Mouse (Mus musculus): ENCODE measurements around the gene Gstcd. TPM values are rescaled to one million over a fixed set of nuclear protein-coding genes. Genes with fewer than 3 reads are reported as not detected.

Gstcd gene
- polyA plus RNA-seq, 1 experiment from 2014 or later = 10.5 TPM

DNA sequence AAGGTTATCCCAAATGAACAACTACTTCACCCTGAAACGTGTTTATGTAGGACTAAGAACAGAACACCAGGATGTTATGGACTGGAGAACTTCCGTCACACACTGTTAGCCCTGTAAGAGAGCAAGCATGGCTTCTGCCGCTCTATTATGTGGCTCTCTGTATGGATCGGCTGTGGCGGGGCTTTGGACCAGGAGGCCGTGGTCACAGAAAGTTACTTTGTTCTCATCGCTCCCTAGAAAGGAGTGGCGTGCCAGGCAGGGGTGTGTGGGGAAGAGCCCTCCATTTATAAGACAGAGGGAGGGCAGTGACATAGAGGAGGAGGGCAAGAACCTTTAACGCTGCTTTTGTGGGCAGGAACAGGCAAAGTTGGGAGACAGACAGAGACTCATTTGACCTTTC is 95.5 kb downstream of the Gstcd start:
- Histone ChIP-seq H3K4me3 (ENCODE audit: low read depth, low read length) (no peak overlapping the region), H3K36me3 (replicated peaks; ENCODE audit: control insufficient read depth, insufficient read depth, low read depth, low read length) (no peaks in the 10 kb centered on the region), H3K4me2 (ENCODE audit: low read depth, low read length) (no peak overlapping the region), H3K9me3 (replicated peaks; ENCODE audit: control insufficient read depth, low read length) (no peaks in the 10 kb centered on the region), H3K27ac (replicated peaks; ENCODE audit: low read depth, low read length) (no peak overlapping the region), H3K4me1 (ENCODE audit: control insufficient read depth, insufficient read depth, low read length) (no peaks in the 10 kb centered on the region), H3K27me3 (ENCODE audit: control insufficient read depth, insufficient read depth, low read length) (no peaks in the 10 kb centered on the region), H3K9ac (replicated peaks; ENCODE audit: low read length) (no peak overlapping the region)
- 88% methylated on average over 9 of the region's 9 CpGs for WGBS
- ATAC-seq (replicated peaks; ENCODE audit: insufficient number of reproducible peaks, low FRiP score, low TSS enrichment, low read depth) (no peak), DNase-seq (ENCODE audit: low spot score) (no peak)

DNA sequence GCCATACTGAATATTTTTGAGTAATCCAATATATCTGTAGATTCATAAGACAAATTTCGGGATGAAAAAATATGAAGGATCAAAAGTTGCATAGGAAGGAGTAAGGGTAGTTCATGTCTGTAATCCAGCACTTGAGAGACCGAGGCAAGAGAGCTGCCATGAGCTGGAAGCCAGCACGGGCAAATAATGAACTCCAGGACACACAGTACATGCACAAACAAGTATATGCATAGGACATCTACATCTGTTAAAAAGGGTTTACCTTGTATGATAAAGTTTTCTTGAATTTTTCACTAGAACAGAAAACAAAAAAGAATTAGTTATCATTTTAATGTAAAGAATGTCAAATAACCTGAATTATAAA is 95.9 kb downstream of the Gstcd start:
- Histone ChIP-seq H3K4me1 (ENCODE audit: control insufficient read depth, insufficient read depth, low read length) (no peaks in the 10 kb centered on the region), H3K4me3 (ENCODE audit: low read depth, low read length) (no peak overlapping the region), H3K9me3 (replicated peaks; ENCODE audit: control insufficient read depth, low read length) (no peaks in the 10 kb centered on the region), H3K27me3 (ENCODE audit: control insufficient read depth, insufficient read depth, low read length) (no peaks in the 10 kb centered on the region), H3K27ac (replicated peaks; ENCODE audit: low read depth, low read length) (no peak overlapping the region), H3K36me3 (replicated peaks; ENCODE audit: control insufficient read depth, insufficient read depth, low read depth, low read length) (no peaks in the 10 kb centered on the region), H3K4me2 (ENCODE audit: low read depth, low read length) (no peak overlapping the region), H3K9ac (replicated peaks; ENCODE audit: low read length) (no peak overlapping the region)
- 91% methylated on average over 3 of the region's 3 CpGs for WGBS
- ATAC-seq (replicated peaks; ENCODE audit: insufficient number of reproducible peaks, low FRiP score, low TSS enrichment, low read depth) (no peak), DNase-seq (ENCODE audit: low spot score) (no peak)

DNA sequence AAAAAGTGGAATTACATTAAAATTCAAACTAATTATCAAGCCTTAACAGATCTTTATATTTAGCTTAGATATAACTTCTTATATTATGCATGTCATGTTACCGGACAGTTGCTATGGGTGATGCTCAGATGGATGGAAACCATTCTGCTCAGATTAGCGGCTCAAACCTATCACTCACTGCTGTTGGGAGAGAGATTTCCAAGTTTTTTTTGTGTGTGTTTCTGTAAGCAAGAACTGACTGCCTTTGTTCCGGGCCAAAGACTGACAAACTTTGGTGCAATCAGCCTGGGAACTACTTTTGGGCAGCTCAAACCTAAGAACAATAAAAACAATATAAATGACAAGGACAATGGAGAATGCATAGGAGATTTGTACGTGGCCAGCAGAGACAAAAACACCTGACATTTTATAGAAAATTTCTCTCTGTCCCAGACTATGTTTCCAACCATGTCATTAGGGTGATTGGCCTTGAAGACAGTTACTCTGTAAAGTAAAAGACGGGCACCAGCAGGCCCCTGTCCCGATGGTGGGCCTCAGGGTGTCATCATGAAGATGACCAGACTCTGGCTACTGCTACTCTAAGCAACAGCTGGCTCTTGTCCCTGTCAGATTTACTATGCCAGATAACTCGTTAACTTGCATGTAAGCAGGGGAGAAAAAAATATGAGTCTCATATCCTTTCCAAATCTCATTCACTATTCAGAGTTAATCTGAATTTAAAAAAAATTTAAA is 96.5 kb downstream of the Gstcd start:
- Histone ChIP-seq H3K4me3 (ENCODE audit: low read depth, low read length) (no peak overlapping the region), H3K36me3 (replicated peaks; ENCODE audit: control insufficient read depth, insufficient read depth, low read depth, low read length) (no peaks in the 10 kb centered on the region), H3K27me3 (ENCODE audit: control insufficient read depth, insufficient read depth, low read length) (no peaks in the 10 kb centered on the region), H3K27ac (replicated peaks; ENCODE audit: low read depth, low read length) (no peak overlapping the region), H3K9me3 (replicated peaks; ENCODE audit: control insufficient read depth, low read length) (no peaks in the 10 kb centered on the region), H3K4me1 (ENCODE audit: control insufficient read depth, insufficient read depth, low read length) (no peaks in the 10 kb centered on the region), H3K9ac (replicated peaks; ENCODE audit: low read length) (no peak overlapping the region), H3K4me2 (ENCODE audit: low read depth, low read length) (no peak overlapping the region)
- ATAC-seq (replicated peaks; ENCODE audit: insufficient number of reproducible peaks, low FRiP score, low TSS enrichment, low read depth) (no peak), DNase-seq (ENCODE audit: low spot score) (no peak)
- 88% methylated on average over 7 of the region's 7 CpGs for WGBS

DNA sequence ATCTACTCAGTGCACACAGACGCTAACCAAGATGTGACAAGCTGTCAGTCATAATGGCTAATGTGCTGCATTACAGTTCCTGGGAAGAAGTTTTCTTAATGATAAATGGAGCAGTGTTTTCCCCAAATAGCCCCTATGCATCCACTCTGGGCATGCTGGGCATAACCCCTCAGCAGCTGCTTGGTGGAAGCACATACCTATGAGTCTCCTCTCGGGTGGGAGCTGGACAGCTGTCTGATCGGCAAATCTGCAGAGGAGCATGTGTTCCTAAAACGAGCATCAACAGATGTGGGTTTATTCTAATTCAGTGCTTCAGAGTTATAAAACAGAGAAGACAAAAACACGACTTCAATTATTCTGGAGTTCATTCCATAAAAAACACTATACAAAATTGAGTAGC is 105.6 kb downstream of the Gstcd start:
- 83% methylated on average over 5 of the region's 5 CpGs for WGBS
- Histone ChIP-seq H3K9me3 (replicated peaks; ENCODE audit: control insufficient read depth, low read length) (no peaks in the 10 kb centered on the region), H3K27me3 (ENCODE audit: control insufficient read depth, insufficient read depth, low read length) (no peaks in the 10 kb centered on the region), H3K9ac (replicated peaks; ENCODE audit: low read length) (no peak overlapping the region), H3K27ac (replicated peaks; ENCODE audit: low read depth, low read length) (no peak overlapping the region), H3K4me3 (ENCODE audit: low read depth, low read length) (no peak overlapping the region), H3K4me1 (ENCODE audit: control insufficient read depth, insufficient read depth, low read length) (no peaks in the 10 kb centered on the region), H3K36me3 (replicated peaks; ENCODE audit: control insufficient read depth, insufficient read depth, low read depth, low read length) (no peaks in the 10 kb centered on the region), H3K4me2 (ENCODE audit: low read depth, low read length) (no peak overlapping the region)
- DNase-seq (ENCODE audit: low spot score) (no peak), ATAC-seq (replicated peaks; ENCODE audit: insufficient number of reproducible peaks, low FRiP score, low TSS enrichment, low read depth) (no peak)

- no peaks in the 10 kb centered on the region for H3K36me3 ChIP-seq (replicated peaks; ENCODE audit: control insufficient read depth, insufficient read depth, low read depth, low read length)
- no peaks in the 10 kb centered on the region for H3K9me3 ChIP-seq (replicated peaks; ENCODE audit: control insufficient read depth, low read length)
- no peaks in the 10 kb centered on the region for H3K27me3 ChIP-seq (ENCODE audit: control insufficient read depth, insufficient read depth, low read length)
- no peak overlapping the region for H3K9ac ChIP-seq (replicated peaks; ENCODE audit: low read length)
- WGBS = 43% methylated on average over 4 of the region's 4 CpGs
- H3K4me3 ChIP-seq (ENCODE audit: low read depth, low read length) = no peak overlapping the region
- ATAC-seq (replicated peaks; ENCODE audit: insufficient number of reproducible peaks, low FRiP score, low TSS enrichment, low read depth) (no peak), DNase-seq (ENCODE audit: low spot score) (no peak)
- H3K27ac ChIP-seq (replicated peaks; ENCODE audit: low read depth, low read length) = no peak overlapping the region
- no peak overlapping the region for H3K4me2 ChIP-seq (ENCODE audit: low read depth, low read length)
- H3K4me1 ChIP-seq (ENCODE audit: control insufficient read depth, insufficient read depth, low read length) = no peaks in the 10 kb centered on the region
Observed at GRCm38 (mm10) chr3:132983845-132984485, 107.9 kb downstream of the Gstcd start.

DNA sequence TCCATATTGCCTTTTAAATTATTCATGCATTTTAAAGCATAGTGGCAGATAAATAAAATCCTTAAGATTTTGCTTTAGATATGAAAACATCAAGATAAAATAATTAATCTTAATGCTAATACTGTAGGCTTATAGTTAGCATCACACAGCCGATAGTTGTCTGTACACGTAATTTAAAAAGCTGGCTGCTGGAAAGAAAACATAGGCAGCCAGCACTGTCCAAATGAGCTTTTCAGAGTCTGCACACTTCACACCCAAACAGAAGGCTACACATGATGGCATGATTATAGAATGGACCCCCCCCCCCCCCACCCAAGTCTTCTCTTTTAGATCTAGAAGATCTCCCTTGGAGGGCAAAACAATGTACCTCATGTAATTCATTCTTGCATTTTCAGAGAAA is 109.9 kb downstream of the Gstcd start:
- DNase-seq (ENCODE audit: low spot score) (no peak), ATAC-seq (replicated peaks; ENCODE audit: insufficient number of reproducible peaks, low FRiP score, low TSS enrichment, low read depth) (no peak)
- WGBS = 96% methylated on average over 2 of the region's 2 CpGs
- Histone ChIP-seq H3K27ac (replicated peaks; ENCODE audit: low read depth, low read length) (no peak overlapping the region), H3K4me1 (ENCODE audit: control insufficient read depth, insufficient read depth, low read length) (no peaks in the 10 kb centered on the region), H3K9ac (replicated peaks; ENCODE audit: low read length) (no peak overlapping the region), H3K36me3 (replicated peaks; ENCODE audit: control insufficient read depth, insufficient read depth, low read depth, low read length) (no peaks in the 10 kb centered on the region), H3K4me2 (ENCODE audit: low read depth, low read length) (no peak overlapping the region), H3K4me3 (ENCODE audit: low read depth, low read length) (no peak overlapping the region), H3K27me3 (ENCODE audit: control insufficient read depth, insufficient read depth, low read length) (no peaks in the 10 kb centered on the region), H3K9me3 (replicated peaks; ENCODE audit: control insufficient read depth, low read length) (no peaks in the 10 kb centered on the region)

- no peaks in the 10 kb centered on the region for H3K27me3 ChIP-seq (ENCODE audit: control insufficient read depth, insufficient read depth, low read length)
- no peak overlapping the region for H3K4me3 ChIP-seq (ENCODE audit: low read depth, low read length)
- WGBS = 92% methylated on average over 12 of the region's 12 CpGs
- H3K9ac ChIP-seq (replicated peaks; ENCODE audit: low read length) = no peak overlapping the region
- no peak for DNase-seq (ENCODE audit: low spot score)
- no peaks in the 10 kb centered on the region for H3K4me1 ChIP-seq (ENCODE audit: control insufficient read depth, insufficient read depth, low read length)
- H3K36me3 ChIP-seq (replicated peaks; ENCODE audit: control insufficient read depth, insufficient read depth, low read depth, low read length) = no peaks in the 10 kb centered on the region
- no peak overlapping the region for H3K27ac ChIP-seq (replicated peaks; ENCODE audit: low read depth, low read length)
- H3K4me2 ChIP-seq (ENCODE audit: low read depth, low read length) = no peak overlapping the region
- no peak for ATAC-seq (replicated peaks; ENCODE audit: insufficient number of reproducible peaks, low FRiP score, low TSS enrichment, low read depth)
- H3K9me3 ChIP-seq (replicated peaks; ENCODE audit: control insufficient read depth, low read length) = no peaks in the 10 kb centered on the region
Observed at GRCm38 (mm10) chr3:132979781-132980461, 111.9 kb downstream of the Gstcd start.

GRCm38 (mm10) chr3:132966255-132966654 is 125.6 kb downstream of the Gstcd start:
- no peak overlapping the region for H3K9ac ChIP-seq (replicated peaks; ENCODE audit: low read length)
- H3K9me3 ChIP-seq (replicated peaks; ENCODE audit: control insufficient read depth, low read length) = no peaks in the 10 kb centered on the region
- no peaks in the 10 kb centered on the region for H3K4me1 ChIP-seq (ENCODE audit: control insufficient read depth, insufficient read depth, low read length)
- H3K27me3 ChIP-seq (ENCODE audit: control insufficient read depth, insufficient read depth, low read length) = no peaks in the 10 kb centered on the region
- H3K4me2 ChIP-seq (ENCODE audit: low read depth, low read length) = no peak overlapping the region
- DNase-seq (ENCODE audit: low spot score) = no peak
- no peak overlapping the region for H3K4me3 ChIP-seq (ENCODE audit: low read depth, low read length)
- WGBS = 74% methylated on average over 5 of the region's 5 CpGs
- no peak for ATAC-seq (replicated peaks; ENCODE audit: insufficient number of reproducible peaks, low FRiP score, low TSS enrichment, low read depth)
- H3K36me3 ChIP-seq (replicated peaks; ENCODE audit: control insufficient read depth, insufficient read depth, low read depth, low read length) = no peaks in the 10 kb centered on the region
- no peak overlapping the region for H3K27ac ChIP-seq (replicated peaks; ENCODE audit: low read depth, low read length)

All from embryonic facial prominence, embryonic 11.5 days (tissue).